In the genomic region with DNA sequence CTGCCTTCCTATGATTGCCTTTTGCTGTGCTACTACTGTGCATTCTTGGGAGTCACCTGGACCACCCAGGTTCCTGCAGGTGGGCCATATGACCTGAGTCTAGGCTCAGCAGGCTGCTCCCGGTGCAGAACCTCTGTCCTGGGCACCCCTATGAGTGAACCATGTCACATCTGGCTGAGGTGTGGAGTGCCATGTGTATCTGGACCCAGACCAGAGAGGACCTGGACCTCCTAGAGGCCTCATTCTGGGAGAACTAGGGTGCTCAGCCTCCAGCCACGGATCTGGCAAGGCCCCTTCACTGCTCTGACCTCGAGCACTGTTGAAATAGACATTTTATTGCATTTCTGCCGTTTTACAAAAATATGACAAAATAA, we compare ENCODE assay signal across 8 mouse cellular contexts. TPM values are rescaled to one million over a fixed set of nuclear protein-coding genes. Genes with fewer than 3 reads are reported as not detected.
DNase-seq lines count a peak whose midpoint lies in the region; ATAC-seq and TF ChIP-seq lines count a peak whose summit lies in the region.

No protein-coding gene starts in this region.

- H3K4me1 ChIP-seq in lung, postnatal 0 days (ENCODE audit: insufficient read depth, low read depth, low read length) = peaks cover 6% of the 10 kb centered on the region; the same call in 1 of the 2 replicates
- H3K4me1 ChIP-seq in liver, embryonic 12.5 days = peaks cover 50% of the 10 kb centered on the region

- H3K27me3 ChIP-seq in lung, postnatal 0 days (replicated peaks; ENCODE audit: insufficient read depth, low read length) = no peaks in the 10 kb centered on the region
- peaks cover 27% of the 10 kb centered on the region for H3K27me3 ChIP-seq in liver, embryonic 12.5 days (replicated peaks)

- 0 out of 2 replicates have a peak, but pooled peaks cover 8% of the 10 kb centered on the region for H3K36me3 ChIP-seq in lung, postnatal 0 days (ENCODE audit: insufficient read depth, low read length)
- peaks cover 49% of the 10 kb centered on the region for H3K36me3 ChIP-seq in liver, embryonic 12.5 days

- no peaks in the 10 kb centered on the region for H3K9me3 ChIP-seq in lung, postnatal 0 days (ENCODE audit: low read length)
- no peaks in the 10 kb centered on the region for H3K9me3 ChIP-seq in liver, embryonic 12.5 days (replicated peaks)

- H3K27ac ChIP-seq in lung, postnatal 0 days (ENCODE audit: low read length) = peak overlapping the region; percentile 73; the same call in 1 of the 2 replicates
- 0 out of 2 replicates have a peak overlapping the region, but pooled peaks have one; percentile 79 for H3K27ac ChIP-seq in liver, embryonic 12.5 days

- peak overlapping the region; percentile 83 for H3K4me2 ChIP-seq in lung, postnatal 0 days (replicated peaks; ENCODE audit: low read depth, low read length)
- H3K4me2 ChIP-seq in liver, embryonic 12.5 days = peak overlapping the region; percentile 97

- TF ChIP-seq EP300 in lung, postnatal 0 days (IDR thresholded peaks at IDR 0.05) = no peak

- 27% methylated on average over 4 of the region's 4 CpGs for WGBS in lung, postnatal 0 days
- WGBS in liver, embryonic 12.5 days (ENCODE audit: insufficient replicate concordance) = 33% methylated on average over 4 of the region's 4 CpGs

- DNase-seq in cerebellum, adult 11-12 months = peak; percentile 70
- DNase-seq in cerebellum, adult 8-10 months = no peak
- DNase-seq in lung, postnatal 0 days (ENCODE audit: low spot score) = no peak
- no peak for DNase-seq in lung, postnatal 14 days
- no peak for DNase-seq in frontal cortex, adult 2 months (ENCODE audit: extremely low spot score in 1 of 2, low spot score in 1 of 2)
- no peak for DNase-seq in layer of hippocampus, adult 8-10 months (ENCODE audit: low spot score in 2 of 2)

- no peak for TF ChIP-seq CTCF in lung, postnatal 0 days (IDR thresholded peaks at IDR 0.05)

- no peak overlapping the region; the same call in 1 of the 2 replicates for H3K9ac ChIP-seq in lung, postnatal 0 days (replicated peaks; ENCODE audit: low read depth)
- peak overlapping the region; percentile 78 for H3K9ac ChIP-seq in liver, embryonic 12.5 days

- no peak for ATAC-seq in lung, postnatal 0 days
- no peak for ATAC-seq in liver, embryonic 12.5 days
- ATAC-seq in activated CD4-positive, CD25-positive, alpha-beta regulatory T cell, adult 4 months = no peak

- peak overlapping the region; percentile 58; the same call in 1 of the 2 replicates for H3K4me3 ChIP-seq in lung, postnatal 0 days (ENCODE audit: low read depth, low read length)
- H3K4me3 ChIP-seq in liver, embryonic 12.5 days = peak overlapping the region; percentile 69

RNA-seq across cellular contexts. Expression of a gene that starts 6.7 kb away (rescaled TPM):
- polyA plus RNA-seq in lung, postnatal 0 days (2015; fragmentation: Nextera tagmentation; extraction: Ambion mirVana) = 73.7 and 78.6 TPM in 2 replicates
- 60.6 and 63.1 TPM in 2 replicates for polyA plus RNA-seq in liver, embryonic 12.5 days (2016; fragmentation: Nextera tagmentation; extraction: Ambion mirVana)
- 123 and 146 TPM in 2 replicates for polyA plus RNA-seq in frontal cortex, adult 2 months (2012; rRNA removed)
- 10 to 100 TPM; 26.8 to 30.6 TPM for polyA plus RNA-seq in activated CD4-positive, CD25-positive, alpha-beta regulatory T cell, adult 4 months (2017; shearing (Covaris generic))
- total RNA-seq in layer of hippocampus, adult 8-10 months (2022) = 10 to 100 TPM; 74.9 to 82.2 (median 79.0) TPM

RNA-seq across cellular contexts. Expression of a gene that starts 10.1 kb away (rescaled TPM):
- polyA plus RNA-seq in lung, postnatal 0 days (2015; fragmentation: Nextera tagmentation; extraction: Ambion mirVana) = 1.1 and 1.2 TPM in 2 replicates
- polyA plus RNA-seq in liver, embryonic 12.5 days (2016; fragmentation: Nextera tagmentation; extraction: Ambion mirVana) = 1.2 TPM in 2 replicates
- 74.5 and 77.0 TPM in 2 replicates for polyA plus RNA-seq in frontal cortex, adult 2 months (2012; rRNA removed)
- polyA plus RNA-seq in activated CD4-positive, CD25-positive, alpha-beta regulatory T cell, adult 4 months (2017; shearing (Covaris generic)) = under 1 TPM in 1 of 2 experiments, not detected in 1; 0.24 TPM
- total RNA-seq in layer of hippocampus, adult 8-10 months (2022) = 10 to 100 TPM; 48.4 to 55.9 (median 51.6) TPM

RNA-seq across cellular contexts. Expression of a gene that starts 10.9 kb away (rescaled TPM):
- polyA plus RNA-seq in lung, postnatal 0 days (2015; fragmentation: Nextera tagmentation; extraction: Ambion mirVana) = 137 and 146 TPM in 2 replicates
- 168 and 173 TPM in 2 replicates for polyA plus RNA-seq in liver, embryonic 12.5 days (2016; fragmentation: Nextera tagmentation; extraction: Ambion mirVana)
- 45.0 and 57.4 TPM in 2 replicates for polyA plus RNA-seq in frontal cortex, adult 2 months (2012; rRNA removed)
- 100 to 1,000 TPM in 1 of 2 experiments, 10 to 100 TPM in 1; 70.3 to 101 TPM for polyA plus RNA-seq in activated CD4-positive, CD25-positive, alpha-beta regulatory T cell, adult 4 months (2017; shearing (Covaris generic))
- total RNA-seq in layer of hippocampus, adult 8-10 months (2022) = 10 to 100 TPM; 38.6 to 47.2 (median 46.2) TPM

RNA-seq across cellular contexts. Expression of a gene that starts 12.2 kb away (rescaled TPM):
- 10.6 and 11.6 TPM in 2 replicates for polyA plus RNA-seq in lung, postnatal 0 days (2015; fragmentation: Nextera tagmentation; extraction: Ambion mirVana)
- 9.3 and 9.6 TPM in 2 replicates for polyA plus RNA-seq in liver, embryonic 12.5 days (2016; fragmentation: Nextera tagmentation; extraction: Ambion mirVana)
- 32.4 and 34.4 TPM in 2 replicates for polyA plus RNA-seq in frontal cortex, adult 2 months (2012; rRNA removed)
- 1 to 10 TPM; 3.9 to 5.1 TPM for polyA plus RNA-seq in activated CD4-positive, CD25-positive, alpha-beta regulatory T cell, adult 4 months (2017; shearing (Covaris generic))
- total RNA-seq in layer of hippocampus, adult 8-10 months (2022) = 10 to 100 TPM; 28.8 to 42.3 (median 32.5) TPM

RNA-seq across cellular contexts. Expression of a gene that starts 12.2 kb away (rescaled TPM):
- polyA plus RNA-seq in lung, postnatal 0 days (2015; fragmentation: Nextera tagmentation; extraction: Ambion mirVana) = 23.8 and 27.6 TPM in 2 replicates
- 16.0 and 17.4 TPM in 2 replicates for polyA plus RNA-seq in liver, embryonic 12.5 days (2016; fragmentation: Nextera tagmentation; extraction: Ambion mirVana)
- 380 and 404 TPM in 2 replicates for polyA plus RNA-seq in frontal cortex, adult 2 months (2012; rRNA removed)
- 10 to 100 TPM; 24.7 to 29.0 TPM for polyA plus RNA-seq in activated CD4-positive, CD25-positive, alpha-beta regulatory T cell, adult 4 months (2017; shearing (Covaris generic))
- 100 to 1,000 TPM; 200 to 255 (median 229) TPM for total RNA-seq in layer of hippocampus, adult 8-10 months (2022)

Comparison
In these comparisons a context has a peak if more than half of its experiments do, and no peak if none do; other contexts are left out.
1. RNA of a gene that starts 10.1 kb away (polyA plus RNA-seq): 74.5 to 77.0 TPM in frontal cortex, adult 2 months; 1.2 TPM in liver, embryonic 12.5 days, 1.1 to 1.2 TPM in lung, postnatal 0 days and 0.24 TPM in activated CD4-positive, CD25-positive, alpha-beta regulatory T cell, adult 4 months; every median in the first group is over 10 times any median in the second.